In genomic region chr4:65449171-65449570, GRCm38 (mm10) we compare ENCODE assay signal across 14 mouse cellular contexts.
DNase-seq lines count a peak whose midpoint lies in the region; ATAC-seq and TF ChIP-seq lines count a peak whose summit lies in the region.
"Had no signal": no experiment of that assay in that cellular context is flagged by ENCODE, and none has a peak within 500 bp of the region (broad histone marks: within the 10 kb centered on the region; RNA-seq: fewer than 3 reads in every experiment).

No protein-coding gene starts in this region.

- no peaks in the 10 kb centered on the region for H3K36me3 ChIP-seq in forebrain, embryonic 14.5 days (ENCODE audit: control insufficient read depth, insufficient read depth, low read length)
- H3K36me3 ChIP-seq in forebrain, embryonic 11.5 days (ENCODE audit: control insufficient read depth, insufficient read depth, low read length), result no peaks in the 10 kb centered on the region
- H3K36me3 ChIP-seq: forebrain, embryonic 12.5 days; lung, embryonic 15.5 days had no signal

- H3K4me3 ChIP-seq in forebrain, embryonic 14.5 days (ENCODE audit: low read depth, low read length), result no peak overlapping the region
- no peak overlapping the region for H3K4me3 ChIP-seq in forebrain, embryonic 11.5 days (ENCODE audit: low read depth, low read length)
- H3K4me3 ChIP-seq in layer of hippocampus, adult 2 months, result no peak overlapping the region
- H3K4me3 ChIP-seq: forebrain, embryonic 12.5 days; lung, embryonic 15.5 days had no signal

- no peak overlapping the region for H3K27ac ChIP-seq in forebrain, embryonic 14.5 days (ENCODE audit: low read depth, low read length)
- no peak overlapping the region for H3K27ac ChIP-seq in forebrain, embryonic 11.5 days (ENCODE audit: low read depth, low read length)
- no peak overlapping the region for H3K27ac ChIP-seq in layer of hippocampus, adult 2 months
- H3K27ac ChIP-seq: forebrain, embryonic 12.5 days; lung, embryonic 15.5 days had no signal

- DNase-seq in forebrain, embryonic 14.5 days (ENCODE audit: low spot score), result peak; percentile 47
- DNase-seq in forebrain, embryonic 11.5 days (ENCODE audit: low spot score), result no peak
- peak; percentile 26 for DNase-seq in ovary, adult 18-20 months (ENCODE audit: low spot score)
- DNase-seq in ovary, postnatal 10 days (ENCODE audit: low spot score), result no peak
- DNase-seq in layer of hippocampus, adult 2 months (ENCODE audit: low spot score in 2 of 2), result peak; percentile 57 to 60
- DNase-seq in right cerebral cortex, adult 2 months (ENCODE audit: low spot score in 2 of 2), result peak; percentile 21 to 30
- no peak for DNase-seq in gastrocnemius, postnatal 25 days
- DNase-seq in kidney, postnatal 10 days, result no peak
- DNase-seq: adrenal gland, postnatal 25 days; heart, adult 18-20 months; liver; thymus, adult 18-20 months had no signal

- no peaks in the 10 kb centered on the region for H3K9me3 ChIP-seq in forebrain, embryonic 14.5 days (replicated peaks; ENCODE audit: control insufficient read depth, low read length)
- no peaks in the 10 kb centered on the region for H3K9me3 ChIP-seq in forebrain, embryonic 11.5 days (ENCODE audit: control insufficient read depth, low read length)
- H3K9me3 ChIP-seq: forebrain, embryonic 12.5 days; lung, embryonic 15.5 days had no signal

- no peaks in the 10 kb centered on the region for H3K27me3 ChIP-seq in forebrain, embryonic 14.5 days (replicated peaks; ENCODE audit: control insufficient read depth, insufficient read depth, low read length)
- no peaks in the 10 kb centered on the region for H3K27me3 ChIP-seq in forebrain, embryonic 11.5 days (ENCODE audit: control insufficient read depth, insufficient read depth, low read length)
- H3K27me3 ChIP-seq: forebrain, embryonic 12.5 days; lung, embryonic 15.5 days had no signal

- no peak overlapping the region for H3K9ac ChIP-seq in forebrain, embryonic 14.5 days (ENCODE audit: low read length)
- H3K9ac ChIP-seq in forebrain, embryonic 11.5 days (ENCODE audit: low read length), result no peak overlapping the region
- H3K9ac ChIP-seq: forebrain, embryonic 12.5 days; lung, embryonic 15.5 days had no signal

- no peak for TF ChIP-seq CTCF in layer of hippocampus, adult 2 months (conservative IDR thresholded peaks at IDR 0.05)

- ATAC-seq in forebrain, embryonic 14.5 days, result no peak
- no peak for ATAC-seq in forebrain, embryonic 11.5 days (replicated peaks; ENCODE audit: low FRiP score)

- no peaks in the 10 kb centered on the region for H3K4me1 ChIP-seq in forebrain, embryonic 14.5 days (ENCODE audit: control insufficient read depth, insufficient read depth, low read length)
- no peaks in the 10 kb centered on the region for H3K4me1 ChIP-seq in forebrain, embryonic 11.5 days (replicated peaks; ENCODE audit: control insufficient read depth, insufficient read depth, low read length)
- H3K4me1 ChIP-seq: forebrain, embryonic 12.5 days; lung, embryonic 15.5 days had no signal

- 49% methylated on average over 4 of the region's 4 CpGs for WGBS in forebrain, embryonic 14.5 days
- WGBS in forebrain, embryonic 11.5 days, result 85% methylated on average over 4 of the region's 4 CpGs

- no peak overlapping the region for H3K4me2 ChIP-seq in forebrain, embryonic 14.5 days (ENCODE audit: low read length)
- no peak overlapping the region for H3K4me2 ChIP-seq in forebrain, embryonic 11.5 days (ENCODE audit: low read depth, low read length, severe bottlenecking)
- H3K4me2 ChIP-seq: forebrain, embryonic 12.5 days; lung, embryonic 15.5 days had no signal

Comparison
In these comparisons a context has a peak if more than half of its experiments do, and no peak if none do; other contexts are left out.
1. DNase-seq: peak in forebrain, embryonic 14.5 days (single experiment), ovary, adult 18-20 months (single experiment), layer of hippocampus, adult 2 months (2 of 2) and right cerebral cortex, adult 2 months (2 of 2); none in forebrain, embryonic 11.5 days (single experiment), ovary, postnatal 10 days (single experiment), gastrocnemius, postnatal 25 days (single experiment) and kidney, postnatal 10 days (single experiment).